Mouse (Mus musculus): Measurements from ENCODE around the gene Klk14.
A peak's percentile ranks its signal among the peaks of the same experiment; 100 is the strongest.
"Not testable (repeated sequence)": the region's sequence is repeated elsewhere in the genome, so short reads cannot be mapped to it uniquely, and the experiment has no call there.

The Klk14 gene

DNA sequence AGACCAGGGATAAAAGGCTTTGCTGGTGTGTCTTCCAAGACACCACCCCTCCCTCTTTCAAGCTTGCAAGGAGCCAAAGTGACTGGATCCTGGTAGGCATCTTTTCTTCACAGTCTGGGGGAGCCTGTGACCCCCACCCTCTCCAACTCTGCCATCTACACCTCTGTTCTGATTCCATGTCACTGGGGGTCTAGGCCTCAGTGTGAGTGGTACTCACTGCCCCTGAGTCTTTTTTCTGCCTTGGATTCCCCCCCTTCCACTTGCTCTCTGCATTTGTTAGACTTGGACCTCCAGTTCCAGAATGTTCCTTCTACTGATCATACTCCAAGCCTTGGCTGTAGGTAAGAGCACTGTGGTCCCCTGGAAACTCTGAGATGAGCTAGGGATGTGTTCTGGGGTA is at the start of gene Klk14:
Klk14 (plus strand) TSS at position 301 of the 400 bp plus-strand sequence.
- DNase-seq (ENCODE audit: low spot score in 2 of 2), result no peak

DNA sequence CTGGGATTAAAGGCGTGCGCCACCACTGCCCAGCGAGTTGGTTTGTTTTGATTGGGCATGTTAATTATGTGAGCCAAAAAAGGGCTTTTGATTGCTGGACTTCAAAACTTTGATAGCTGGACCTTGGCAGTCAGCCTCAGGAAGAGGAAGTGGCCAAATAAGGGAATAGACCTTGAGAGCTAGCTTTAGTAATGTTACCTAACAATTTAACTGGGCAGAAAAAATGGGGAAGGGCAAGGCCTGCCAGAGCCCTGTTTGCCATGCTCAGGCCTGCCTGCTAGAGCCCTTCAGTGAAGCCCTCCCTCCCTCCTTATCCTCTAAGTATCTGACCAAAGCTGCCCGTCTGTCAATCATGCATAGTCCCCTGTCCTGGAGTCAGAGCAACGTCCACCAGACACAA is 47.6 kb upstream of the Klk14 start:
- DNase-seq (ENCODE audit: low spot score in 2 of 2), result no peak

DNA sequence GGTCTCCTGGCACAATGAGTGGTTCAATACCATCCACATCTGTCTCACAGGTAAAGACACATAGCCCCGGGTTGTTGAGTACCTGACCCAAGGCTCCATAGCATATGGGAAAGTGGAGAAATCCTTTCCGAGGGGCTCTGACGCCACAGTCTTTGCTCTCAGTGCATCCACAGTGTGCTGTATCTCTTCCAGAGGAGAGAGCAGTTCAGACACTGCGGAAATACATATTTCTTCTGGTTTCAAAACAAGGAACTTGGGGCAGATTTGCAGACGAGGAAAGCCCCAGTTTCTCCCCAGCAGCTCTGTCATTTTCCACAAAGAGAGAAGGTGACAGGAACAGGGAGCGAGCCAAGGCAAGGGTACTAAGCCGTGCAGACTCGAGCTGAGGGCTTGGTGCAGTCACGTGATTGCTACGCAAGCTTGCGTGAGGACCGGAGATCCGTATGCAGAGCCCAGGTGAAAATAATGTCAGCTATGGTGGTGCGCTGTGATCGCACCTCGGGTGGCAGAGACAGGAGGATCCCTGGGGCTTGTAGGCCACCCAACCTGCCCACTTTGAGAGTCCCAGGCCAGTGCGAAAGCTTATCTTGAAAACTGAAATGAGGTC is 47.1 kb upstream of the Klk14 start:
- DNase-seq (ENCODE audit: low spot score in 2 of 2), result no peak

DNA sequence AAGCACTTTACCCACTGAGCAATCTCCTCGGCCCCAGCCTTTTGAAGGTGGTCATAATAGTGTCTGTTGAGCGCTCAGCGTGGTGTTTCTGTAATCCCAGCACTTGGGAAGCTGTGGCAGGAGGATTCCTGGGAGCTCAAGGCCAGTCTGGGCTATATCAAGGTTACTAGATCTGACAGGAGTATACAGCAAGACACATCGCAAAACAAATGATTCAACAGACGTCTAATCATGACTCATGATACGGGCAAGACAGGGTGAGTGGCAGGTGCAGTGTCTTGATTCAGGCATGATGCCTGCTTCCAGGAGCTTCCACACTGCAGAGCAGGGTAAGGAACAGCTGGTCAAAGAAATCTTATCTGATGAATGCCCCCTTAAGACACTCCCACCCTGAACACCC is 37.5 kb upstream of the Klk14 start:
- no peak for DNase-seq (ENCODE audit: low spot score in 2 of 2)

DNA sequence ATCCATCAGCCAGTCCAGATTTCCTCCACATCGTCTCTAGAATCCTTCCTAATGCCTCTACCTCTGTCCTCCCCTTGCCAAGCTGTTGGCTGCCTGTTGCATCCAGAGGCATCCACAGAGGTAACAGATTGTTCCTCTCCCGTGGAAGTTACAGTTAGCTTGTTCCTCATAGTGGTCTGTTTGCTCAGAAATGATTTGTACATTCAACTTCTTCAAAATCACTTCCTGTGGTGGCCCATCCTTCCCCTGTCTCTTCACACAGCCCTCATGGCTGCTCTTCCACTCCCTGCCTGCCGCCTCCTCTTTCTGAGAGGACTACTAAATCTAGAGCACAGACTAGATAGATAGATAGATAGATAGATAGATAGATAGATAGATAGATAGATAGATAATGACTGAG is 35.7 kb upstream of the Klk14 start:
- DNase-seq (ENCODE audit: low spot score in 2 of 2), result no peak

DNA sequence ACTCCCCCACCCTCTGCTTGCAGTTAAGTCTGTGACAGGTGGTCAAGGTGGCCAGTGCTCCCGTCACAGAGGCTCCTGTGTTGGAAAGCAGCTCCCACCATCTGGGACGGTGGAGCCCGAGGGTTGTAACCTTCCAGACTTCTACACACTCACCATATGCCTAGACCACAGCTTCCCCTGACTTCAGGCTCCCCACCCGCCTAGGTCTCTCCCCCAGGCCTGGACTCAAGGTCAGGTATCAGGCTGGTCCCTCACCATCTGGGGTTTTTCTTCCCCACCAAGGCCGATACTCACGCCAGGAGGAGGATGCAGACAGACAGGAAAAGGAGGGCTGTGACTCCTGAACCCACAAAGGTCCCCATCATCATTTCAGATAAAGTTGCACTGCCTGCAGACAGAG is 34.0 kb upstream of the Klk14 start:
- DNase-seq (ENCODE audit: low spot score in 2 of 2), result no peak

DNA sequence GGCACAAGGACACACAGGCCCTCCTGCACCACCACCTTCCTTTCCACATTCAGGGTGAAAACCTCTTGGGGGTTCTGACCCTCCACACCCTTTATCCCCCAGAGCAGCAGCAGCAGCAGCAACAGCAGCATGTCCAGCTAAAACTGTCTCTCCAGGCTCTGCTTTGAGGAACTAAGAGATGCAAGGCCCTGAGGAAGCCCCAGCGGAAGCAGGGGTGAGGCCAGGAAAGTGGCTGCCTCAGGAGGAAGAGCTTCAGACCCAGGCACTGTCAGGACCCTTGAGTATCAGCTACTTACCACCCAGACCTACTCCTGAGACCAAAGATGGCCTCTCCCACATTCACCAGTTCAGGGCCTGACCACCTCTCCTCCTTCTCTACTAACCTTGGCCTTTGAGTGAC is 30.2 kb upstream of the Klk14 start, which contains the start of gene Siglece:
Siglece (minus strand) TSS at position 160 of the 400 bp plus-strand sequence.
- no peak for DNase-seq (ENCODE audit: low spot score in 2 of 2)

DNA sequence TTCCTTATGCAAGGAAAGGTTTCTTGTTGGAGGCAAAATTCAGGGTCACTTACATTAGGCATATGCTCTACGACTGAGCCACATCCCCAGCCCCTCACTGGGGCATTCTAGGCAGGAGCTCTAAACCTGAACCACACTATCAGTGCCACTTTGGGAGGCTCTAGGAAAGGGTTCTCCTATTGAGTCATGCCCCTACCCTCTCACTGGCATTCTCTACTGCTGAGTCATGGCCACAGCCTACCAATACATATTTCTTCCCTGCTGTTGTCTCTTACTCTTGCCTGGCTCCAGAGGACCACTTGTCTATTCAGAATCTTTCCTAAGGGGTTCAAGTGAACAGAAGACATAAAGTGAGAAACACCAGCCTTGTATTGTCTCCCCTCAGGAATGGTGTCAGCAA is 27.4 kb upstream of the Klk14 start:
- no peak for DNase-seq (ENCODE audit: low spot score in 2 of 2)

DNA sequence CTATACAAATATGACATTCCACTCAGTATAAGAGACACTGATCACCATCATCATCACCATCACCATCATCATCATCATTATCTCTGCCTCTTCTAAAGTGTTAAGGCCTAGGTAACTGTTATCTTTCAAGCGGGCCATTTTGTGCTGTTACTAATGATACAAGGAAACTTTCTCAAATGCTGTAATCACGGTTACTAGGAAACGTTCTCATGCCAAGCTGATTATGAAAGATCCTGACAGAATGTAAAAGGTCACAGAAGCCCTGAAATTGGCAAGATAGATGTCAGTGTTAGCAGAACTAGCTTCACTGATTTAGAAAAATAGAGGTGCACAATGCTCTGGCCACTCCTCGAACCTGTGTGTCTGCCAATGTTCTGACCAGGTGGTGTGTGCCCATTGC is 23.0 kb upstream of the Klk14 start:
- DNase-seq (ENCODE audit: low spot score in 2 of 2), result not testable (repeated sequence)

DNA sequence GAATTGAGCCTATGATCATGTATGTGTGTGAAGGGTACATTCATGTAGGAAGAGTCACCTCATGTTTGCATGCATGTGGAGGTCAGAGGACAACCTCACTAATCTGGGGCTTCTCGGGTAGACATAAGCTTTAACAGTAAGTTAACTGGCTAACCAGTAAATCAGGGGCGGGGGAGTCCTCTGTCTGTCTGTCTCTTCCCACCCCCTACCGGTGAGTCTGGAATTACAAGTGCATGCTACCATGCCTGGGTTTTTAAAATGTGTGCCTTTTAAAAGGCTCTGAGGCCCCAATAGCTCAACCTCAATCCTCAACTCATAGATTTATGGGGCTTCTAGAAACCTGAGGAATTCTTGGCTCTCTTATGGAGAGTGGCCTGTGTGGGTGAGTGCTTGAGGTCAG is 21.6 kb upstream of the Klk14 start:
- DNase-seq (ENCODE audit: low spot score in 2 of 2), result no peak

DNA sequence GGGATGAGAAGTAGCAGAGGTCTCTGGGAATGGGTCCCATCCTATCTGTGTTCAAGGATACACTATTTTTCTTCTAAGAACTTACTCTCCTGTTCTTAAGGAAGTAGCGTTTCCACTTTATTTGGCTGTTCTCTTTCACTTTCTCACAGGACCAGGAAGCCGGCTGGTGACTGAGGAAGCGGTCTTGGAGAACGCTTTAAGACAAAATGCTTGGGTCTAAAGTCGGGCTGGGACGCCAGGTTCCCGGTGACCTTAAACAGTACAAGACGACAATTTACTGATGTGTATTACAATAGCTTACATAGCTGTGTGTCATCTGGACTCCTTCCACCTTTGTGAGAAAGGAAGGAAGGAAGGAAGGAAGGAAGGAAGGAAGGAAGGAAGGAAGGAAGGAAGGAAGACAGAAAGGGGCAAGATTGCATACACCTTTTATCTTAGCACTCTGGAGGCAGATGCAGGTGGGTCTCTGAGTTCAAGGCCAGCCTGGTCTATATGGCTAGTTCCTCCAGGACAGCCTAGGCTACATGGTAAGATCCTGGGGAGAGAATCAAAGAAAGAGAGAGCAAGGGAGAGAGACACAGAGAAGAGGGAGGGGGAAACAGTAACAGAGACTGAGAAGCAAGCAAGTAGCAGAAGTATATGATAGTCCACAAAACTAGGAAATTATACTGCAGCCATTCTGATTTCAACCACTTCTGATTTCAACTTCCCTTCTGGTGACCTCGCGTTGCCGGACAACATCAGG is 19.0 kb upstream of the Klk14 start:
- no peak for DNase-seq (ENCODE audit: low spot score in 2 of 2)

DNA sequence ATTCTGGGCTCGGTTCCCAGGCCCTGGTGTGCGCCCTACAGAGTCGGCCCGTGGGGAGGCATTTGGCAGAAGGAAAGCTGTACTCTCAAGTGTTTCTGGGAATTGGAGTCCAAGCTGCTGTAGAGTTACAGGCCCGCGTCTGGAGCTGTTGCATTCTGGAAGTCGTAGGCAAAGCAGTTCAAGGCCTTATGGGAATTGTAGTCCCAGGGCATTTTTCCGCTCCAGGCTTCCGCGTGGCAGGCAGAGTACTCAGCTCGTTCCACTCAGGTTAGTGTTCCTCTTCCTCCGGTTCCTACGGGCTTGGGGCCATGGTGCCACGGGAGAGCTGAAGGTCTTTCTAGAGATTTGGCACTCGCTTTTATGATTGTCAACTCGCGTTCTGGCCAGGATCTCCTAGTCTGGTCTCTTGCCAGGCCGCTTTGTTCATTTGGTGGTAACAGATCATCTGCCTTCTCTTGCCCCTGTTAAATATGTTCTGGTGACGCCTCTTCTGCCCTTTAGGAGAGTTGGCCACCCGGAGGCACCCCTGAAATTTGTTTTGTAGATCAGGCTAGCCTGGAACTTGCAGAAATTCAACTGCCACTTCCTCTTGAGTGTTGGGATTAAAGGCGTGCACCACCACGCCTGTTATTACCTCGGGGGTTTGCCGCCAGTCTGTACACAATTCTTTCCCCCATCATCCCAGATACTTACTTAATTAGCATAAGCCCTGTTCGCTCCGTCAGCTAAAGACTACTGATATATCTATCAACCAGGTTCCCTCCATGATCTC is 18.2 kb upstream of the Klk14 start, which contains the start of gene Ctu1:
Ctu1 (plus strand) TSS at position 208 of the 772 bp plus-strand sequence.
- DNase-seq (ENCODE audit: low spot score in 2 of 2), result peak; percentile 92 to 96

DNA sequence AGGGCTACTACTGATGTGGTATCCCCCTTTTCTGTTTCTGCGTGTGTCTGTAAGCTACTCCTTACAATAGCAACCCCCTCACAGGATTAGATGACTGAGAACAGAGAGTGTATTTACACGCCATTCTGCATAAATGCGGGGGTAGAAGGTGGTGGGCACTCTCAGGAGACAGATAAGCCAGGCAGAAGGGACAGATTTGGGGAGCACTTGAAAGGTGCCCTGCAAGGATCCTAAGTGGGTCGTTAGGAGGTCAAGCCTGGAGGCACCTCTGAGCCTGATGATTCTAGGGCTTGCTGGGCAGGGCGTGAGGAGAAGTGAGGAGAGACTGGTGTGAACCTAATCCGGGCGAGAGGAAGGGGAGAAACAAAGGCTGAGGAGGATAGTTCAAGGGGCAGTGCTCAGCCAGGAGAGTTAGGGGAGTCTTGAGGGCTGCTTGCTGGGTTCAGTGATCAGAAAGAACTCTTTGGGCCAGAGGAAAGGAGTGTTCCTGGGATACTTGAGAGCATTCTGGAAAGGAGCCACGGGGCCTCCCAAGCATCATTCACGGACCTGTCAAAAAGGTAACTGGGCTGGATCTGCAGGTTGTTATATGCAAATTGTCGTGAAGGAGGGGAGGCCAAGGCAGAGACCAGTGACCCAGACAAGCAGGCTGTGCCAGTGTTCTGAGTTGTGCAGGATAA is 17.5 kb upstream of the Klk14 start:
- no peak for DNase-seq (ENCODE audit: low spot score in 2 of 2)

DNA sequence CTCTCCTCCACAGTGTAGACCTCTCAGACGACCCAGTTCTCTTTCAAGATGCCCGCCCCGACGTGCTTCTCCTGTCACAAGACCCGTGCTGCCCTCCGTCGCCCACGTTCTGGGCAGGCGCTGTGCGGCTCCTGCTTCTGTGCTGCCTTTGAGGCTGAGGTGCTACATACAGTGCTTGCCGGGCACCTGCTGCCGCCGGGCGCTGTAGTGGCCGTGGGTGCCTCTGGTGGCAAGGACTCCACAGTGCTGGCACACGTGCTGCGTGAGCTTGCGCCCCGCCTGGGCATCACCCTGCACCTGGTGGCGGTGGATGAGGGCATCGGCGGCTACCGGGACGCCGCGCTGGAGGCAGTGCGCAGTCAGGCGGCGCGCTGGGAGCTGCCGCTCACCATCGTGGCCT is 15.1 kb upstream of the Klk14 start:
- DNase-seq (ENCODE audit: low spot score in 2 of 2), result no peak

DNA sequence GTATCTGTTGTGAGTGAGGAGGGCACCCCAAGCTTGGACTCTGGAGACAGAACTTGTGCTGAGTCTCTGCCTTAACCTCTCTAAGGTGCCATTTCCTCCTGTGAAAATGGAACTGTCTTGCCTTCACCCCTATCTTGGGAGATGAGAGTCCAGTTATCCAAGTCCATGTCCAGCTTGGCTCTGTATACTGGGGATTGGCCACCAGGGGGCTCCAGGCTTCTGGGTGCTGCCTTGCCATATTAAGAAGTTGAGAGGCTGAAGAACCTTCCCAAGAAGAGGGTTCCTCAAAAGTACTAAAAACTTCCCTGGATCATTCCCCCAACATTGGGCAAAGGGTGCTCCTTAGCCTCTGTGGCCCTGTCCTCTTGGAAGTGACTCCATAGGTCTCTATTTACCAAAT is 11.7 kb upstream of the Klk14 start:
- peak in 1 of 2 experiments; percentile 46 for DNase-seq (ENCODE audit: low spot score in 2 of 2)

DNA sequence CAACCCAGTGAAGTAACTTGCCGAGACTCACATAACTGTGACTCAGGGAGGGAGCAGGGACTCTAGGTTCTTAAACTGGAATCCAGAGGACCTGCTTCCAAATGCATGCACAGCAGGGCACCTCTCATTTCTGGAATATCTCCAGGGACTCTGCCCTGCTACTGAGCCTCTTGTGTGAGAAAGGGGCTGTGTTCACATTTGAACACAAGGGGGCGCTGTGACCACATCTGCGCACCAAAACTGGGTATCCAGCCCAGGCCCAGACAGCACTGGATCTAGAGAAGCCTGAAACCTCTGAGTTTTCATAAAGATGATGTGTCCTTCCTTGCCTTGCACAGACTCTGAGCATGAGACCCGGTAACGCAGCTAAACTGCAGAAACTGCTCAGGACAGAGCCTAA is 9.3 kb upstream of the Klk14 start:
- peak in 1 of 2 experiments; percentile 69 for DNase-seq (ENCODE audit: low spot score in 2 of 2)

DNA sequence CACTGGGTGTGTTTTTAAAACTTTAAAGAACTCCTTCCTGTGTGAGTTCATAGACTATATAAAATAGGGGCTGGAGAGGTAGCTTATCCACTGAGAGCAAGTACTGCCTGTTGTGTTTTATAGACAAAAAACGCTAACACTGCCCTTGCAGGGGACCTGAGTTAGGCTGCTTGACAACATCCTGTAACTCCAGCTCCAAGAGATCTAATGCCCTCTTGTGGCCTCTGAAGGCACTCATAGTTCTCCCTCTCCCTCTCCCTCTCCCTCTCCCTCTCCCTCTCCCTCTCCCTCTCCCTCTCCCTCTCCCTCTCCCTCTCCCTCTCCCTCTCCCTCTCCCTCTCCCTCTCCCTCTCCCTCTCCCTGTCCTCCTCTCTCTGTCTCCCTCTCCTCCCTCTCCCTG is 7.7 kb upstream of the Klk14 start:
- DNase-seq (ENCODE audit: low spot score in 2 of 2), result not testable (repeated sequence)

DNA sequence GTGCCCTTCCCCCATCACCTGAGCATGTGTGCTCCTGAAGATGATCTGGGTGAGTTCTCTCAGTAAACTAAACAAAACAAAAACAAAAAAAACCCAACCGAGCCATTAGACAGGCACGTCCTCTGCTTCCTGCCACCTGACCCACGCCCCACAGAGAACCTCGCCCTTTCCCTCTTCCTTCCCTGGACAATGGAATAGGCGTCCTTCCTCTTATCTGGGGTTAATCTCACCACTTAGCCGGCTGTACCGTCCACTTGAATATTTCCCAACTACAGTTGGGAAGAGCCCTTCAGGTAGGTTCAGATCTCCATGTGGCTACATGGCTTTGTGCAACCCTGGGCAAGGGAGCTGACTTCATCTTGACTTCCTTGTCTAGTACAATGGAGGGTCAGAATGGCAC is 5.1 kb upstream of the Klk14 start:
- no peak for DNase-seq (ENCODE audit: low spot score in 2 of 2)

DNA sequence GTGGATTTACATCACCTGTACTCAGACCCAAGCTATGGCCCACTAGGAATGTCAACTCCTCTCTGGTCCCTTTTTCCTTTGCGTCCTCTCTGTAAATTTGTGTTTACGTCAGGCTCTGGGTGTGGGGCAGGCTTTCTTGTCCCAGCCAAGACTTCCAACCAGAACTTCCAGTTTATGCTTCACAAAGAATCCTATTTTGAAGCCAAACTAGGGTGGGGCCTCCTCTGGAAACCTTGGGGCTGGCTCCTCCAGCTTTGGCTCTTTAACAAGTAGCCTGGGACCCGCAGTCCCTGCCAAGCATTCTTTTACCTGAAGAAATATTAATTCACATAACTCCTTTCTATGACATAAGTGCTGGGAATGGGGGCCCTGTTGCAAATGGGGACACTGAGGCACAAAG is 19.8 kb downstream of the Klk14 start:
- DNase-seq (ENCODE audit: low spot score in 2 of 2), result no peak

DNA sequence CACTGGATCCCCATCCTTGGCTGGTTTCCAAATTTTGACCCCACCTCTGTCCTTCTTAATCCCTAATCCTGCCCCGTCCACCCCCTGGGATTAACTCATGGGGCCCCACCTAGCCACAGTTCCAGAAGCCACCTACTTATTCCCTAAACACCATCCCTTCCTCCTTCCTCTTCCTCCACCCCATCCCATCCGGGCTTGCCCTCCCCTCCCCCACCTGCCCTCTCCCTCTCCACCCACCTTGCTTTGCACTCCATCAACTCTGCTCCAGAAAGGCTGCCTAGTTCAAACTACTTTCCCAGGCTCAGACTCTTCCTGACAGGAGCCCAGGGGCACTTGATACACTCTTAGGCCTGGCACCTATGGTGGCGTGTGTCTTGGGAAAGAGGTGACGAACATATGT is 22.0 kb downstream of the Klk14 start, which contains the start of gene Klk13:
Klk13 (plus strand) TSS at position 301 of the 400 bp plus-strand sequence.
- no peak for DNase-seq (ENCODE audit: low spot score in 2 of 2)

DNA sequence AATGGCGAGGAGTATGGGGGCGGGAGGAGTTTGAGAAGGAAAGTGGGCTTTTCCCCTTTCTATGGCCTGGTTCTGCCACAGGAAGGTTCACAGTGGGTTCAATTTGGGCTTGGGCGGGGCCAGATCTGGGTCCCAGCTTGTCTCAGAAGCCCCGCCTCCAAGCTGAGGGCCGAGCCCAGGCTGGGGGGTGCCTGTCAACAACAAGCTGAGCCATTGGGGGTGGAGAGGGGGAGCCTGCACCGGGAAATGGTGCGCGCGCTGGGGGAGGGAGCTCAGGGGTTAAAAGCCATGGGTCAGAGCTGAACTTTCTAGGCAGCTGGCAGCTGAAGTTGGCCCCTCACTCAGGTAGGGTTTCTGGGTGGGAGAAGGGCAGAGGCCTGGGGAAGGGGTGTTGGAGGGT is 22.7 kb downstream of the Klk14 start:
- DNase-seq (ENCODE audit: low spot score in 2 of 2), result no peak

DNA sequence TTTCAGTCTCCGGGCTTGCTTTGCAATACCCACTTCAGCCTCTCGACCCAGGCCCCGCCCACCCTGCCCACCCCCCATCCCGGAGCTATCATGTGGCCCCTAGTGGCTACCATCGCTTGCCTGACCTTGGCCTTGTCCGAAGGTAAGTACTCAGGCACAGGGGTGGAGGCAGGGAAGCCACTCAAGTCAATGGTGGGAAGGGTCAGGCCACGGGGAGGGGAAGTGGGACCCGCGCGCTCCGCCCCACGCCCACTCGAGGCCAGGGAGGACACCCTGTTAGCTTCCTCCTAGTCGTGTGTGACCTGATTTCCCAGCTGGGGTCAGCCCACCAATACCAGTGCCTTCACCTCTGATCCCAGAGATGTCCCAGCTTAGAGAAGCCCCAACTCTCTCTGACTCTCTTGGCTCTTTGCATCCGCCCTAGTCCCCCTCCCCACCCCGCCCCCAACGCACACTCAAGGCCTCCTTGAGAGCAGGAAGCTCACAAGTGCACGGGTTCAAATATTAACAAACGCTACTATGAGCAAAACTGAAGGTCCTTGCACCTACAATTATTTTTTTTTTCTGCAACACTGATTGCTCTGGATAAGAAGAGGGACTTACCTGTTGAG is 23.6 kb downstream of the Klk14 start:
- no peak for DNase-seq (ENCODE audit: low spot score in 2 of 2)

Data from left cerebral cortex, adult 9 months (tissue).